Mouse (Mus musculus): Measurements from ENCODE around the gene Lin7a.
"Not testable (repeated sequence)": the region's sequence is repeated elsewhere in the genome, so short reads cannot be mapped to it uniquely, and the experiment has no call there.

Gene Lin7a

DNA sequence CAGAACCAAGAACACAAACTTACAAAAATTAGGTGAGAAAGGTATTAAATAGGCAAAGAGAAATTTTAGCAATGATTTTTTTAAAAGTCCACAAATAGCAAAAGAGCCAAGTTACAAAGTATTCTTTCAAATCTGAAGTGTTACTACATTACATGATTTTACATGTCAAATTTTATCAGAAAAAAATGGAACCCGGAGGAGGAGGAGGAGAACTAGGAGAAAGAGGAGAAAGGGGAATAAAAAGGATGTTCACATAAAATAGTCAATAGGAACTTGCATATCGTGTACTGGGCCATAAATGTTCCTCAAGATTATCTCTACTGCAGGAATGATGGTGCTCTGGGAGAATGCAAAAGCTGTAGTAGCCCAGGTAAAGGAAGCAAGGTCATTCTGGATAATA is 34.4 kb upstream of the Lin7a start:
- DNase-seq (ENCODE audit: low spot score), result no peak

DNA sequence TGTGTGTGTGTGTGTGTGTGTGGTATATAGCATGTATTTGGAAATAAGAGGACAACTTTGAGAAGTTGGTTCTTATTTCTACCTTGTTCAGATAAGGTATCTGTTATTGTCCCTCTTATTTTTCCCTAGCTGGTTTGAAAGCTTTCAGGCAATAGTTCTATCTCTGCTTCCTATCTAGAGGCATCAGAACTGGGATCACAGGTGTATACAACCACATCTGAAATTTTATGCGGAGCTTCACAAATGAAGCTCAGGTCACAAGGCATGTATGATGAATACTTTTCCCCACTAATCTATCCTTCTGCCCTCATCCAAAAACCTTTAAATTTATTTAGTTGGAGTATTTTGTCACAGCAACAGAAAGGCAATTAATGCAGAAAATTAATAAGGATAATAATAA is 33.8 kb upstream of the Lin7a start:
- DNase-seq (ENCODE audit: low spot score), result no peak

DNA sequence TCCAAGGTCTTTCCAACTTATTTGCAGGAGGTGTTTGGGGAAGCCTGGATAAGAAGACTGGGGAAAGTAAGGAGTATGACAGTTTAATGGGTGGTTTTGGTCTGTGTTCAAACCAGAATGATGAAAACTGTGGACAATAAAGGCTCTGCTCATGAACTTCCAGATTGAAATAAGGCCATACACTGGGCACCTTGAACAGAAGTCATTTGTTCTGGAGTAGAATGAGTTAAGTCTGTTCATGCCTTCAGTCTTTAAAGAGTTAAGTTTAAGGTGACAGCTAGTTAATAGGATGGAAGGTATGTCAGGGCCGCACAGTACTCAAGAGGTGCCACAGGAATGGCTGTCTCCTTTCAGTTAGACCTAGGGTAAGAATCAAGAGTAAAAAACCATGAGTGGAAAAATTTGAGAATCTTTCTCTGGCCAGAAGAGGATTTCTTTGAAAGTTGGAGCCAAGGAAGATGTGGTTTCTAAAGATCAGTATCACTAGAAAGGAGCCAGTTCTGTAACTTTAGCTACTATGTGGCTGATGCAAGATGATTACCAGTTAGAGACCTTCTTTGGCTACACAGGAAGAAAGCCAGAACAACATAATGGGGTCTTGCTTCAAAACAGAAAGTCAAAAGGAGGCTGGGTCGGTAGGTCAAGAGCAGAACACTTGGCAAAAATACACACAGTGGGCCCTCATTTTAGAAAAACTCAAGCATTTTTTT is 33.2 kb upstream of the Lin7a start:
- no peak for DNase-seq (ENCODE audit: low spot score)

DNA sequence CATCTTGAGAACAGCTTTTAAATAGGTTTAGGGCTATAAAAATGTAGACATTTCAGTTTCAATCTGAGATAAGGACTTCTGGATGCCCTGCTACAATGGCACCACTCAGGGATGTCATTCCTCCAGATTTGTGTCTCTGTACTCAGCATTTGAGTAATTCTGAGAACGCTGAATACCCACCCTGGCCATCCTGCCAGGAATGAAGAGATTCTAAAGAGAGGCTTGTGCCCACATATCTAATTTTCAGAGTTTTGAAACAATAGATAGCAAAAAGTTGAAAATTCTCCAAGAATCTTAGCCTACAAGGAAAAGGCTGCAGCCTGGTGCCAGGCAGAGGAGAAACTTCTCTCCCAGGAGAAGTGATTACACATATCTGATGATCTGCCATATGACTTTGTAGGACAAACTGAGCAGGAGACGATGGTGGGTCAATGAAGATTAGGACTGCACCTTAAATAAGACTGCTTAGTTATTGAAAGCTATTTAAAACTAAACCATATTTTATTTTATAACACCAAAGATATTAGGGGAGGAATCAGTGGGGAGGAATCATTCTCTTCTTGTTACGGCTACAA is 32.5 kb upstream of the Lin7a start:
- DNase-seq (ENCODE audit: low spot score), result no peak

DNA sequence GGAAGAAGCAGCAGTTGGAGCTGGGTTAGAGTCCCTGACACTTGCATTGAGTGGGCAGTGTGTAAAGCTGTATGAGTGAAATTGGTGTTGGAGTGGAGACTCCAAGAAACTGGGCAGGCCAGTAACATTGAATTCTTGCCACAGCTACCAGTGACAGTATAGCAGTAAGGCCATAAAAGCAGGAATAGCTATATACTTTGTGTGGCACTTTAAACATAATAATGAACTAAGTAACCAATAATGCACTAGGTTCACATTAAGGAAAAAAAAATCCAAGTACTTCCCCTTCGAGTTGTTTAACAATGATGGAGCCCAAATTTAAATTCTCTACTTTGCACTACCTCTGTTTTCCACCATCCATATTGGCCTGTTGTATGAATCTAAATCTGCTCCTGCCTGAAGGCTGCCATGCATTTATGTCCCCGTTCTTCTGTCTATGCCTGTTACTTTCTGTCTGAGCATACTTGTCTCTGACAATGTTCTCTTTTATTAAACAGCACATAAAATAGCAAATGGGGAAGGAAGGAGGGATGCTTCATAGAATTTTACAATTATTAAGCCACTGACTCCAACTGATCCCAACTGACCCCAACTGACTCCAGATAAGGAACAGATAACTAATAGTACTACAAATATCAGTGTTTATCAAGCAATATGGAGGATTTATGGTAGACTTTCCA is 31.7 kb upstream of the Lin7a start:
- no peak for DNase-seq (ENCODE audit: low spot score)

DNA sequence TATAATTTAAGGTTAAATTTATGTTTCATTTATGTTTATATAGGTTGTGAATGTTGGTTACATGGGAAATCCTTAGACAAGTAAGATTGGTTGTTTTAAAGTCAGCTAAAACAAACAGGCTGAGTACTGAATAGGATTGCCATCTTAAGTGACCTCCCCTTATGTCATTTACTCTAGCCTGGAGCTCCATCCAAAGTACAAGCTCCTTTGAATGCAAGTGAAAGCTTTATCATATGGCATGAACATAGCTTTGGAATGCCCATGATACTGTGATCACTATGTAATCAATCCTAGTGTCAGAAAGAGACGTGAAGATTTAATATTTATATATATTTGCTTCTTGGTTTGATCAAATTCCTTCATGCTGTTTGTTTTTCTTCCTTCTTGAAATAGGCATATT is 31.0 kb upstream of the Lin7a start:
- DNase-seq (ENCODE audit: low spot score), result no peak

DNA sequence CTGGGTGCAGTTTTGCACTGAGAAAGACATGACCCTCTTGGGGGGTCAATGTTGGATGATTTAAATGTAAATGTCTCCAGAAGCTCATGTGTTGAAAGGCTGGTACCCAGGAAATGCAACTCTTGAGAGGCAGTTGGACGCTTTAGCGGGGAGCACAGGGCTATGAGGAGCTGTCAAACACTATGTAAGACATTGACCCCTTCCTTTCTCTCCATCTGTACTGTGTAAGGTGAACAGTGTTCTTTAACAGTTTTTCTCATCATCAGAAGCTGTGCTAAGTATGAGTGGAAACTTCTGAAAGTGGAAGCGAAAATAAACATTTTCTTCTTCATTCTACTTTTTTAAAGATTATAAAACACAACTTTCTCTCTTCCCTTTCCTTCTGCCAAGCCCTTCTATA is 30.5 kb upstream of the Lin7a start:
- DNase-seq (ENCODE audit: low spot score), result no peak

DNA sequence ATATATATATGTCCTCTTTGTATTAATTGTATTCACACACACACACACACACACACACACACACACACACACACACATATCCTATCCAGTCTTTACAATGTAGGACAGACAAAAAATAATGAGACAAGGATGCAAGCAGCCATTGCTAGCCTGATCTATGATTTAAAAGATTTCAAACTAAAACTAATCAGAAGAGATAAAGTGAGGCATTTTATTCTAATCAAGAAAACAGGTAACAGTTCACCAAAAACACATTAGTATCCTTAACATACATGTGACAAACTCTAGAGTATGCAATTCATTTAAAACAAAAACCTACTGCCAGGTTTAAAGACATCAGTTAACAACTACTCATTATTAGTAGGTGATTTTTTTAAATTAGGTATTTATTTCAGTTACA is 30.1 kb upstream of the Lin7a start:
- DNase-seq (ENCODE audit: low spot score), result no peak

DNA sequence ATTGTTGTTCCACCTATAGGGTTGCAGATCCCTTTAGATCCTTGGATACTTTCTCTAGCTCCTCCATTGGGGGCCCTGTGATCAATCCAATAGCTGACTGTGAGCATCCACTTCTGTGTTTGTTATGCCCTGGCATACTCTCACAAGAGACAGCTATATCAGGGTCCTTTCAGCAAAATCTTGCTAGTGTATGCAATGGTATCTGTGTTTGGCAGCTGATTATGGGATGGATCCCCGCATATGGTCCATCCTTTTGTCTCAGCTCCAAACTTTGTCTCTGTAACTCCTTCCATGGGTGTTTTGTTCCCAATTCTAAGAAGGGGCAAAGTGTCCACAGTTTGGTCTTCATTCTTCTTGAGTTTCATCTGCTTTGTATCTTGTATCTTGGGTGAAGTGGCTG is 29.5 kb upstream of the Lin7a start:
- not testable (repeated sequence) for DNase-seq (ENCODE audit: low spot score)

DNA sequence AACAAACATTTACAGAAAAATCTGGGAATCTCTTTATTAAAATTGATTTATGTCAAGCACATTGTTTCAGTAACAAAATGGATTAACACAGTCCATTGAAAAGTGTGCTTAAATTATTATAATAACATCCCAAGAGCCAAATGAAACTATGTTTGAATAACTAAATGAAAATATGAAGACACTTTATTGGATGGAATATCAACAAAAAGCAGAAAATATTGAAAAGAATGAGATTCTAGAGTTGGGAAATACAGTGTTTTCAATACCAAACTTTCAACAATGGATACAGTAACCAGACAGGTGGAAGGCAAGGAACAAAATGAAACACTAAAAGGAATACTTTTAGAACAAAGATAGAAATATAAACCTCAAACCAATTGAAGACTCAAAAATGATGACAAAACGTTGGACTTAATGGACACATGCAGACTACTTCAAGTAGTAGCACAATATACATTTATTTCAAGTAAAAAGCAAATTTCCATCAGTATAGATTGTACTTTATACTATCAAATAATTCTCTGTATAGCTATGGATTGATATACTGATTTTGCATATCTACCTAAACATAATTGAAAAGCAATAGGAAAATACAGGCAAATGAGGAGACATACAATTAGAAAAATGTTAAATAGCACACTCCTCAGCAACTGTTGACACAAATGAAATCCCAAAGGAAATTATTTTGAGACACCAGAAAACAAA is 28.6 kb upstream of the Lin7a start:
- DNase-seq (ENCODE audit: low spot score), result no peak

DNA sequence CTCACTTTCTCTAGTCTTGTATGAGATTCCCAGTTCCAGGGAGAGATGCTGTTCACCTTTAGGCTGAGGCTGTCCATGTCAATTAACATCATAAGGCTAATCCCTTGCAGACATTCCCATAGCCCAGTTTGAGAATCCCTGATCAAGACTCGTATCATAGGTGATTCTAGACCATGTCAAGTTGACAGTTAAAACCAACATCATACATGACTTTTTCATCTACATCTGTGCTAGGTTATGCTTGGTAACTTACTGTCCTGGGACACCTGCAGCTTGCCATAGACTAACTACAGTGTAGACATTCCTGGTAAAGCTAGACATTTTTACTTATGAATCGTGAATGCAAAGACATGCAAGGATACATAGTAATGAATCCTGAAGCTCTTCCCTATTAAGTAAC is 27.3 kb upstream of the Lin7a start:
- no peak for DNase-seq (ENCODE audit: low spot score)

DNA sequence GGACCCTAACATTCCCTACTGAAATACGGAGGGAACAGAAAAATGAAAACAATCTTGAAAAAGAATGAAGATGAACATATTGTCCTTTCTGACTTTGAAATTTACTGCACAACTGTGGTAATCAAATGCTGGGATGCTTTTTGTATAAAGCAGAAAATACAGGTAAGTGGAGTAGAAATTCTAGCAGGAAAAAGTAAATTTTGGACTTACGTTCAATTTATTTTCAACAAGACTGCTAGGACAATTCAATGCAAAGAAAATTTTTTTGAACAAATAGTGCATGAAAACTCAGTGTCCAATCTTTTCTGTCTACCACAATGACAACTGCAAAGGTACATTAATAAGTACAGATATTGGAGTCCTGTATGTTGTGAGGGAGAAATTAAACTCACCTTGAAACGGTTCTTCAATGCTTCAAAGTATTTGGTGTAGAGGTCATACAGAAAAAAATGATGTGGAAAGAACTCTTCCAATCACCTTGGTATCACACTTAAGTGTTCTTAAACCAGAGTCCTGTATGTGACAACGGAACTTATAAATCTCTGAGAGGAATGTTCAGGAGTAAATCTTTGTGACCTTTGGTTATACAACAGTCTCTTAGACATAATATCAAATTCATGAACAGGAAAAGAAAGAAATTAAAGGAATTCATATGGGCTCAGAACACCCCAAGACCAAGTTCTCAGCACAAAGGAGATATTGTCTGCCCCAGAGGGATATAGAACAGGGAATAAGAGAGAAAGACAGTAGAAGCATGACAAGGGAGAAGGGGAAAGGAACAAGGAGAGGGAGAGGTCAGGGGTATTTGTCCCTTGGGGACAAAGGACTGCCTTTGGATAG is 26.6 kb upstream of the Lin7a start:
- no peak for DNase-seq (ENCODE audit: low spot score)

DNA sequence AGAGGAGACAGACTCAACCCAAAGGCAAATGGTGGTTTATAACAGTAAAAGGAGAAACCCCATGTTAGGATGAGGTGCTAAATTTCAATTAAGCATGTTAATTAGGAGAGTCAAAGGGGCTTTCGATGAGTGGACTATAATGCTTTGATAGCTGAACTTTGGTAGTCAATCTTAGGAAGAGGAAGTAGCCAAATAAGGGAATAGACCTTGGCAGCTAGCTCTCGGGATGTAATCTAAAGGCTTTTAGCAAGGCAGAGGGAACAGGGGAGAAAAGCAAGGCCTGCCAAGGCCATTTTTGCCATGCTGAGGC is 26.0 kb upstream of the Lin7a start:
- no peak for DNase-seq (ENCODE audit: low spot score)

DNA sequence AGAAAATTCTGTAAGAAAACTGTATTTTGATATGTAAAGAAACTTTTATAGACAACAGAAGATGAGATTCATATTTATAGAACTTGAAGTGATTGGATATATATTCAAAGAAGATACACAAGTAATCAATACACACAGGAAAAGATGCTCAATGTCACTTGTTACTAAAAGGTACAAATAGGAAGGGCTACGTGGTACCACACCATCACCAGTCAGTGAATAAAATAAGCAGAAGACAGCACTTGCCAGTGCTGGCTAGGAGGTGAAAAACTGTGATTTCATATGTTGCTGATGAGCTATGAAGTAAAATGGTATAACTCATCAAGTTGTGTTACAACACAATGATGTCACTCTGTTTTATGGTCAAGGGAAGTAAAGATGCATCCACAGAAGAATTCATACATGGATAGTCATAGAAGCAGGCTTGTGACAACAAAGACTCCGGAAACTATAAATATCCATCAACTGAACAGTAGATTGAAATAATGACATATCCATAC is 25.5 kb upstream of the Lin7a start:
- no peak for DNase-seq (ENCODE audit: low spot score)

DNA sequence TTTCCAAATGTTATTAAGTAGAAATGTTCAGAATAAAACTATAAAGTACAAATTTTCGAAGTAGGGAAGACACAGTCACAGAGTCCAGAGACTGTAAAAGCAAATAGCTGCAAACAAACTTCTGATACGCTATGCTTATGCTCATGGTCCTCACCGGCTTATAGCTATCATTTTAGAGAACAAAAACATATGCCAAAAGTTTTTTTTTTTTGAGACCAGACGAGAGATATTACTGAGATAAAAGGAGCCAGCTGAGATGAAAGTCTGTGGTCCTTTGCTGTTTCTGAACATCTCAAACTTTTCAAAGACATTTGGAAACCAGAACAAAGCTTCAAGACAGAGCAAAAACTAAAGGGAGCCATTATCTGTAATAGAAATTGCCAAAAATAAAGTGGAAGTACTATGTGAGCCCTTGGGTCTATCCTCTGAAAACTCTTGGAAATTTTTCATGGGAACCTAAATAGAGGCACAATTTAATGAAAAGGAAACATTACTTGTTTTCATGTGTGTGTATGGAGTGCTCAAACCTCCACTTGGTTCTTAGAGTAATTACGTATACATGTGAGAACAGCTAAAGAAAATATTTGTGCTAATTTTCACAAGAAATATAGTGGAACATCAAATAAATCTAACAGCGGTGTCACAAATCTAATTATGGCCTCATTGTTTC is 24.4 kb upstream of the Lin7a start:
- no peak for DNase-seq (ENCODE audit: low spot score)

DNA sequence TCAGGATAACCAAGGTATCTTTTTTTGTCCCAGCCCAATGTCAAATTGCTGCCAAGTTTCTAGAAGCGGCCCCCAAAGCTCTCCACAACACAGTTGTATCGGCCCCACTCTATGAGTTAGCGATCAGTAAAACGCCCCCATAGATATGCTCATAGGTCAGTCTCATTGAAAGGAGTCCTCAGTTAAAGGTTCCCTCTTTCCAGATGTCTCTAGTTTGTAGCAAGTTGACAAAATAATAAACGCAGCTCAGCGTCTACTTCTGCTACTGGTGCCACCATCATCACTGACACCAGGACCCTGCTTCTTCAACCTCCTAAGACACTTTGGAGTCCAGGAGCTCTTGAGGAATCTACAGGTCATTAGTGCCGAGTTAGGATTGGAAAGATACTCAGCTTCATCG is 23.0 kb upstream of the Lin7a start:
- DNase-seq (ENCODE audit: low spot score), result no peak

DNA sequence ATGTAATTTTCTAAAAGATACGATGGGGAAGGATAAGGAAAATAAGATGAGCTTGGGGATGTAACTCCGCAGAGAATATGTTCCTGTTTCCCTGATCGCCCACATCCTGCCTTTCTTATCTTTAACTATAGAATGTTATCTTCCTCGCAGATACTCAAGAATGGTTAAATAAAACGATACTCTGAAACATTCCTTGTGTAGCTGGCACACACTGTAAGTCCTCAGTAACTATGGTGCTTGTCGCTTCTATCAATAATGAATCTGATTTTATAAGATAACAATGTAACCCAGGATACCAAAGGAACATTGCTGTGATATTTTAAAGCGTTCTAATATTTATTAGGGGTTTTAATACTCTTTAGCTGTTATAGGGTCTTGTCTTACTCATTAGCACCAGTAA is 22.4 kb upstream of the Lin7a start:
- DNase-seq (ENCODE audit: low spot score), result no peak

DNA sequence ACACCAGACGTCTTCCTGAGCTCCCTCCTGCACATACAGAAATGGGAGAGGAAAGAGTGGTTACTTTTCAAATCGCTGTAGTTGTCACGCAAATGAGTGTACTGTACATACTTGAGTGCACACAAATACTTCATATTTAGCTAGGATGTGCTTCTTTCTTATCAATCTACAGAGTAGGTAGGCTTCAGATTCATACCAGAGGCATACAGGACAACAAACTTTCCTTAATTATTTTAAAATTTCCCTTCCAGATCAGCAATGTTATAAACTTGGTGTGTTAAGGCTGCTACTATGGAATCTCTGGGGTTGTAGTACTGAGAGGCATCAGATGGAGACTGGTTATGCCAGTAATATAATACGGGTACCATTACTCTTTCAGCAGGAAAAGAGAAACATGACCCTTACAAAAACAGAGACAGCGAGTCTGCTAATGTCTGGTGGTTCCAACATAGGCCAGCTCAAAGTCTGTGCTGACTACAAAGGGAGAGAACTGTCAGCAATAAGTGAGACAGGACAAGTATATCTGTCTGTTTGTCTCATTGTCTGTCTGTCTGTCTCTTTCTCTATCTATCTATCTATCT is 21.8 kb upstream of the Lin7a start:
- no peak for DNase-seq (ENCODE audit: low spot score)

DNA sequence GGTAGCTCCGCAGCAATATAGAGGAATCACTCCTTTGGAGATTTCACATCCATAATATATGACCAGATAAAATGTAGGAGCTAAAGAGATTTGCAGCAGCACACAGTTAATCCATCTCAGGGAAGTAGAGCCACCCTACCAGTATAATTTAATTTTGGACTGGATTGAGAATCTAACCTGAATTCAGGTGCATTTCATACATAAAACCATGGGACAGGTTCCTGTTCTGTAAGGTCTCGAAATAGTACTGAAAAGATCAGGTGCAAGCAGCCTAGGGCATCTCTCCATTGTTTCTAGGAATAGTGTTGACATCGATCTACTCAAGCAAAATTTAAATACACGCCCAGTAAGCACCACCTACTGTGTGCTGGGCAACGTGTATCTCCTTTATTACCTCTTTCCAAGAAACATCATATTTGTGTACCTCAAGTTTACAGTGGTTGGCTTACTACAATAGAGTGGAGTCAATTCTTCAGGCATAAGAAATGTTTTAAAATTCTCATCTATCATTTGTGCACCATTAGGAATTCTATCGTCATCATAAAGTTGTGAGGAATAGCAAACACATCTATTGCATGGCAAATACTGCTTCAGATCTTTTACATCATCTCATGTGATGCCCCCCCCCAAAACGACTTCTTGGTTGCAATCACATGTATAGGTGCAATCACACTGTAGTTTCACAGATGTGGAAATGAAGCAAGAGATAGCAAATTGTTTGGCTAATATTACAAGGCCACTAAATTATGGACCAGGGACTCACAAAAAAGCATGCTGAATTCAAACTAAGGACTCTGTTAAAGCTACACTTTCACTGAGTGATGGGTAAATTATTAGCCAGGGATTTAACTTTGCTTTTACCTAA is 20.9 kb upstream of the Lin7a start:
- DNase-seq (ENCODE audit: low spot score), result no peak

DNA sequence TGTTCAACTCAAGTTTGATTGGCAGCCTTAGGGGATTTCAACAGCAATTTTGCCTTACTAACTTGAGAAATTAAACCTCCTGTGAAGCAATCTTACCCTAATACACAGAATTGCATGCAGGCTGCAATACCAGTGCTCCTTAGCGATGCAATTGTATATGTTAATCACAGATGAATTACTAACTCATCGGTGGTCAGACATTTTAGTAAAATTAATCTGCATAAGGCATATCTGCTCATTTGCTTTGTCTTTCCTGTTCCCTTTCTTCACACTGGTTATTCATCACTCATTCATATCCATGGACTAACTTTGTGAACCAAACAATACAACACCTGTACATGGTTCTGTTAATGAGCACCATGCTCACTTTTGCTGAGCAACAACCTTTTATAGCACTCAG is 20.2 kb upstream of the Lin7a start:
- DNase-seq (ENCODE audit: low spot score), result no peak
